Mouse (Mus musculus) heart, adult 2 months (tissue): ENCODE results near the gene Acpp.

Source experiments
- EP300 ChIP-seq: fragments of 200-500 bp; IDR thresholded peaks from 2 replicates; pipeline ENCODE4 v1.6.1; 2011; ENCODE audit warnings: low read depth, low read length, control low read depth; ENCODE audit not compliant: insufficient read depth
- POLR2A ChIP-seq: fragments of 200-500 bp; IDR thresholded peaks from 2 replicates; pipeline ENCODE4 v1.6.1; 2011; ENCODE audit warnings: mild to moderate bottlenecking, low read depth, low read length, control low read depth; ENCODE audit not compliant: insufficient read depth

DNA sequence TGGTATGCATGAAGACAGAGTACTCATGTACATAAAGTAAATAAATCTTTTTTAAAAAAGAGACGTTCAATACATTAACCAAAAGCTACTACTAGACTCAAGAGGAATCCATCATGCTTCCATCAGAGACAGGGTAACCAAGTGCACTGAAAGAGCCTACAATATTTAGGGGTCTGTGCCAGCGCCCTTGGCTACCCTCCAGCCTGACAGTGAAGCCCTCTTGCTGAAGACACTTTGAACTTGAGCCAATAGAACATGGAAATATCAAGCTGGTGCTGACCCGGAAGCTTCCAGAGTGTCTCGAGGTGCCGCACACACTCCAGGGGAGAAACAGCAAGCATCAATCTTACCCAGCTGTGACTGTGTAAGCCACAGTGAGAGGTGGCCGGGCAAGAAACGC, 97.4 kb downstream of the Acpp start:
- TF ChIP-seq EP300 = no peak
- TF ChIP-seq POLR2A = no peak
